Mouse (Mus musculus) CH12.LX (cell line): Measurements from ENCODE around the gene Hipk2. TPM values are rescaled to one million over a fixed set of nuclear protein-coding genes. Genes with fewer than 3 reads are reported as not detected.

Source experiments
- DNase-seq: peaks from one replicate; pipeline ENCODE4 v3.0.0-alpha.2; 2013; ENCODE audit errors: extremely low read depth
- H3K27ac ChIP-seq: 2 replicates; pipeline ENCODE4 v1.5.1; 2012; ENCODE audit warnings: low read depth, mild to moderate bottlenecking, control low read depth, moderate library complexity; ENCODE audit not compliant: insufficient read depth
- H3K27me3 ChIP-seq: replicated peaks from 2 replicates; pipeline ENCODE3; 2012; ENCODE audit warnings: inconsistent platforms
- H3K36me3 ChIP-seq, 2 experiments: replicated peaks in 1 of 2; 2 replicates each; pipeline versions ENCODE3 to v1.6.1; 2012; ENCODE audit warnings: inconsistent platforms in 1 of 2, low read length in 1 of 2, mild to moderate bottlenecking in 1 of 2, mixed read lengths in 1 of 2, moderate library complexity in 1 of 2; ENCODE audit not compliant: control insufficient read depth in 1 of 2, insufficient read depth in 1 of 2
- H3K4me1 ChIP-seq, 2 experiments: 2 replicates each; pipeline ENCODE4 v1.6.1; 2012; ENCODE audit warnings: inconsistent platforms in 1 of 2, moderate library complexity in 1 of 2; ENCODE audit not compliant: insufficient read depth in 2 of 2, control insufficient read depth in 1 of 2
- H3K4me2 ChIP-seq: 2 replicates; pipeline ENCODE4 v1.6.1; 2012; ENCODE audit warnings: low read depth, mild to moderate bottlenecking, control low read depth; ENCODE audit not compliant: poor library complexity, insufficient read depth, severe bottlenecking
- H3K4me3 ChIP-seq, 3 experiments: fragments of 150-350 bp in 1 of 3; sonication (generic) in 1 of 3; replicated peaks in 1 of 3; 2 replicates each; pipeline versions ENCODE3 to v1.5.1; 2011 to 2012; ENCODE audit warnings: low read depth in 2 of 3, low read length in 2 of 3, mild to moderate bottlenecking in 2 of 3, moderate library complexity in 2 of 3, control low read depth in 1 of 3, improper control_type of control experiment in 1 of 3, inconsistent platforms in 1 of 3, mixed read lengths in 1 of 3; ENCODE audit not compliant: poor library complexity in 1 of 3
- H3K79me2 ChIP-seq: replicated peaks from 2 replicates; pipeline ENCODE4 v1.6.1; 2012; ENCODE audit warnings: mild to moderate bottlenecking, moderate library complexity; ENCODE audit not compliant: control insufficient read depth, poor library complexity, insufficient read depth, severe bottlenecking; ENCODE audit errors: extremely low read depth
- H3K9ac ChIP-seq: 2 replicates; pipeline ENCODE4 v1.6.1; 2012; ENCODE audit warnings: low read depth, mild to moderate bottlenecking, control low read depth, moderate library complexity; ENCODE audit not compliant: insufficient read depth
- H3K9me3 ChIP-seq: replicated peaks from 2 replicates; pipeline ENCODE3; 2012; ENCODE audit warnings: low read length, inconsistent platforms, mixed read lengths
- CHD1 ChIP-seq: IDR thresholded peaks from 2 replicates; pipeline ENCODE4 v1.6.1; 2012; ENCODE audit warnings: low read depth, low read length, improper control_type of control experiment, inconsistent platforms
- CHD2 ChIP-seq: IDR thresholded peaks from 2 replicates; pipeline ENCODE4 v1.6.1; 2011; ENCODE audit warnings: low read length, improper control_type of control experiment
- CTCF ChIP-seq, 2 experiments: IDR thresholded peaks in 1 of 2; conservative IDR thresholded peaks in 1 of 2; 2 replicates each; pipeline ENCODE4 v1.5.1; 2011 to 2012; ENCODE audit warnings: low read depth in 2 of 2, low read length in 2 of 2, improper control_type of control experiment in 1 of 2, inconsistent platforms in 1 of 2, mild to moderate bottlenecking in 1 of 2, moderate library complexity in 1 of 2
- E2F4 ChIP-seq: IDR thresholded peaks from 2 replicates; pipeline ENCODE4 v1.6.1; 2011; ENCODE audit warnings: low read depth, low read length, improper control_type of control experiment; ENCODE audit not compliant: insufficient replicate concordance
- GABPA ChIP-seq: IDR thresholded peaks from 2 replicates; pipeline ENCODE4 v1.6.1; 2012; ENCODE audit warnings: low read depth, low read length, improper control_type of control experiment, inconsistent platforms; ENCODE audit not compliant: insufficient replicate concordance
- MEF2A ChIP-seq: IDR thresholded peaks from 2 replicates; pipeline ENCODE4 v1.6.1; 2014; ENCODE audit warnings: low read depth, mild to moderate bottlenecking, inconsistent platforms, low read length, improper control_type of control experiment, borderline replicate concordance
- MXI1 ChIP-seq: IDR thresholded peaks from 2 replicates; pipeline ENCODE4 v1.6.1; 2011; ENCODE audit warnings: mild to moderate bottlenecking, low read depth, low read length, improper control_type of control experiment
- MYC ChIP-seq: IDR thresholded peaks from 2 replicates; pipeline ENCODE4 v1.6.1; 2011; ENCODE audit warnings: low read depth, mild to moderate bottlenecking, improper control_type of control experiment, low read length
- NELFE ChIP-seq: IDR thresholded peaks from 2 replicates; pipeline ENCODE4 v1.6.1; 2011; ENCODE audit warnings: low read depth, low read length, improper control_type of control experiment
- PAX5 ChIP-seq: IDR thresholded peaks from 2 replicates; pipeline ENCODE4 v1.6.1; 2012; ENCODE audit warnings: low read length, inconsistent platforms, mixed read lengths
- POLR2A ChIP-seq: IDR thresholded peaks from 2 replicates; pipeline ENCODE4 v1.6.1; 2011; ENCODE audit warnings: low read depth, mild to moderate bottlenecking, improper control_type of control experiment, low read length
- POLR2AphosphoS2 ChIP-seq: IDR thresholded peaks from 2 replicates; pipeline ENCODE4 v1.6.1; 2011; ENCODE audit warnings: low read depth, low read length, improper control_type of control experiment
- RAD21 ChIP-seq: IDR thresholded peaks from 2 replicates; pipeline ENCODE4 v1.6.1; 2011; ENCODE audit warnings: low read depth, mild to moderate bottlenecking, low read length, improper control_type of control experiment, moderate library complexity
- TBP ChIP-seq: conservative IDR thresholded peaks from 2 replicates; pipeline ENCODE4 v1.6.1; 2011; ENCODE audit warnings: low read depth, low read length, improper control_type of control experiment
- UBTF ChIP-seq: IDR thresholded peaks from 2 replicates; pipeline ENCODE4 v1.6.1; 2012; ENCODE audit warnings: low read depth, mild to moderate bottlenecking, inconsistent platforms, low read length, improper control_type of control experiment, moderate library complexity
- USF1 ChIP-seq: IDR thresholded peaks from 2 replicates; pipeline ENCODE4 v1.6.1; 2014; ENCODE audit warnings: low read depth, mild to moderate bottlenecking, inconsistent platforms, low read length, improper control_type of control experiment
- ZKSCAN1 ChIP-seq: IDR thresholded peaks from 2 replicates; pipeline ENCODE4 v1.6.1; 2012; ENCODE audit warnings: low read depth, inconsistent platforms, low read length, improper control_type of control experiment, borderline replicate concordance
- ZMIZ1 ChIP-seq: IDR thresholded peaks from 2 replicates; pipeline ENCODE4 v1.6.1; 2012; ENCODE audit warnings: low read depth, mild to moderate bottlenecking, inconsistent platforms, low read length, improper control_type of control experiment
- dilution Hi-C: fragments of 300-500 bp; cut with MboI; formaldehyde crosslinking; loops from 2 replicates; pipeline ENCODE4 v1.14.3; 2020; ENCODE audit warnings: low sequenced_read_pairs; ENCODE audit not compliant: extremely low pct_unique_long_range_greater_than_20kb, extremely low pct_ligation_motif_present
- in situ Hi-C: fragments of 300-500 bp; cut with MboI; formaldehyde crosslinking; loops from 3 replicates; pipeline ENCODE4 v1.14.3; 2019; ENCODE audit warnings: low sequenced_read_pairs, low pct_ligation_motif_present, low pct_unique_long_range_greater_than_20kb, mixed read lengths
- polyA plus RNA-seq: library from polyadenylated mRNA; unstranded; fragments of >175 nt; gene quantifications from 2 replicates; pipeline ENCODE4 v1.2.1, GENCODE M21; 2012; ENCODE audit warnings: low read depth; ENCODE audit not compliant: insufficient read length
- total RNA-seq, 2 experiments: library from RNA; depleted of rRNA; stranded (reverse); fragments of 300-350 nt in 1 of 2; fragments of >200 nt in 1 of 2; gene quantifications; 2 replicates each; pipeline ENCODE4 v1.2.3; 2012 to 2014

Gene Hipk2
- total and polyA plus RNA-seq, 3 experiments = 1.6 to 5.3 (median 2.6) TPM

- Histone ChIP-seq H3K27ac (no peak overlapping the region), H3K36me3 (no peaks in the 10 kb centered on the region), H3K4me1 (peaks cover 0 to 6% of the 10 kb centered on the region in 2 experiments; a peak in 1 of 4 replicates), H3K9ac (no peak overlapping the region), H3K79me2 (no peaks in the 10 kb centered on the region), H3K4me2 (no peak overlapping the region), H3K4me3 (no peak overlapping the region), H3K9me3 (no peaks in the 10 kb centered on the region), H3K27me3 (no peaks in the 10 kb centered on the region)
- TF ChIP-seq PAX5 (no peak), TBP (no peak), MYC (no peak), RAD21 (no peak), MXI1 (no peak), USF1 (no peak), ZKSCAN1 (no peak), E2F4 (no peak)
- no peak for DNase-seq
- dilution Hi-C loops (no loop called here), in situ Hi-C loops (no loop called here)
These were observed 29.4 kb downstream of the Hipk2 start for GRCm38 (mm10) chr6:38846330-38847195.

GRCm38 (mm10) chr6:38845876-38846275 is 30.1 kb downstream of the Hipk2 start:
- in situ Hi-C loops = no loop called here
- H3K27me3 ChIP-seq = no peaks in the 10 kb centered on the region
- DNase-seq = no peak
- no peak overlapping the region for H3K4me3 ChIP-seq
- no peaks in the 10 kb centered on the region for H3K36me3 ChIP-seq
- dilution Hi-C loops = no loop called here
- H3K79me2 ChIP-seq = no peaks in the 10 kb centered on the region
- no peak overlapping the region for H3K27ac ChIP-seq
- H3K4me2 ChIP-seq = no peak overlapping the region
- peaks cover 0 to 6% of the 10 kb centered on the region in 2 experiments; a peak in 1 of 4 replicates for H3K4me1 ChIP-seq
- H3K9ac ChIP-seq = no peak overlapping the region
- no peaks in the 10 kb centered on the region for H3K9me3 ChIP-seq
- TF ChIP-seq CTCF (conservative IDR thresholded peaks at IDR 0.05 in 1 of 2, IDR thresholded peaks at IDR 0.05 in 1 of 2; ENCODE audit: low read depth in 2 of 2, low read length in 2 of 2) = no peak
- no peak for TF ChIP-seq RAD21
- TF ChIP-seq POLR2AphosphoS2 = no peak
- no peak for TF ChIP-seq MEF2A
- TF ChIP-seq ZMIZ1 = no peak
- no peak for TF ChIP-seq POLR2A
- TF ChIP-seq GABPA = no peak
- no peak for TF ChIP-seq MYC
- no peak for TF ChIP-seq UBTF
- TF ChIP-seq CHD1 = no peak
- no peak for TF ChIP-seq CHD2
- no peak for TF ChIP-seq NELFE
